Mouse (Mus musculus): ENCODE measurements around the gene Fbn1. TPM values are rescaled to one million over a fixed set of nuclear protein-coding genes. Genes with fewer than 3 reads are reported as not detected.

The Fbn1 gene
- polyA plus RNA-seq, 1 experiment from 2014 or later, result 3.6 TPM

- WGBS, result 84% methylated on average over 4 of the region's 4 CpGs
- no peak overlapping the region for H3K27ac ChIP-seq (replicated peaks)
- no peak for ATAC-seq (ENCODE audit: low read depth)
These were observed 103.2 kb downstream of the Fbn1 start for GRCm38 (mm10) chr2:125404509-125405105.

DNA sequence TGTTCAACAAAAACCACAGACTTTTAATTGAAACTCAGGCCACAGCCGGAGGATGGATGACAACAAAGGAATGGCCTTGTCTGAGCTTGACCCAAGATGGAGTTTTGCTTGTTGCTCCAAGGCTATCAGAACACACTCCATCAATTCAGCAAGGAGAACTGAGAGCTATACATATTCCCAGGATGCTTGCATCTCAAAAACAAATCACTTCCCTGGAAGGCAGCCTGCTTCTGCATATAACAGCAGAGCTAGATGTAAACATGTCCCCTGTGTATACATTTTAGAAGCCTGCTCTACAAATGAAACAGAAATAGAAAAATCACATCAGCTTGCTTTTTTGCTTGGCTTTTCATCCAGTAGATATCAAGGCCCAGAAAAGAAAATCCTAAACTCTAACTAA, 105.5 kb downstream of the Fbn1 start:
- Histone ChIP-seq H3K36me3 (no peaks in the 10 kb centered on the region), H3K9ac (no peak overlapping the region), H3K4me2 (no peak overlapping the region), H3K4me1 (replicated peaks) (no peaks in the 10 kb centered on the region), H3K27me3 (no peaks in the 10 kb centered on the region), H3K27ac (replicated peaks) (no peak overlapping the region), H3K4me3 (no peak overlapping the region), H3K9me3 (no peaks in the 10 kb centered on the region)
- 86% methylated on average over 1 of the region's 1 CpGs for WGBS
- no peak for ATAC-seq (ENCODE audit: low read depth)

More at GRCm38 (mm10) chr2:125404509-125405105, 103.2 kb downstream of the Fbn1 start:
- no peaks in the 10 kb centered on the region for H3K36me3 ChIP-seq
- H3K4me3 ChIP-seq, result no peak overlapping the region
- no peaks in the 10 kb centered on the region for H3K27me3 ChIP-seq
- no peaks in the 10 kb centered on the region for H3K9me3 ChIP-seq
- H3K4me1 ChIP-seq (replicated peaks), result no peaks in the 10 kb centered on the region
- H3K9ac ChIP-seq, result no peak overlapping the region
- no peak overlapping the region for H3K4me2 ChIP-seq

DNA sequence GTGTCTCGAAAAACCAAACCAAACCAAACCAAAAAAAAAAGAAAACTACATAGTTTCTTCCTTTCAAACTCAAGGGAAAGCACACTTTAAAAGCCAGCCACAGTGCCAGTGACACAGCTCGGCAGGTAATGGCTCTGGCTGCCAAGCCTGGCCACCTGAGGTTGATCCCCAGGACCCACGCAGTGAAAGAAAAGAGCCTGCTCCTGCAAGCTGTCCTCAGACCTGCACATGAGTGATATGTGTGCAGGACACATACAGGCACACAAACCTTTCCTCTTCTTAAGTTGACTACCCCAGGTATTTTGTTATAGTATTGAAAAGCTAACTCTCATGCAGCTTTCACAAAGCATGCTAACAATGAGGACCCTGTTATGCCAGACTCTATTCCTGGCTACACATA, 107.7 kb downstream of the Fbn1 start:
- no peak for ATAC-seq (ENCODE audit: low read depth)
- Histone ChIP-seq H3K4me3 (no peak overlapping the region), H3K36me3 (no peaks in the 10 kb centered on the region), H3K9me3 (no peaks in the 10 kb centered on the region), H3K9ac (no peak overlapping the region), H3K4me2 (no peak overlapping the region), H3K4me1 (replicated peaks) (no peaks in the 10 kb centered on the region), H3K27ac (replicated peaks) (no peak overlapping the region), H3K27me3 (no peaks in the 10 kb centered on the region)
- 85% methylated on average over 3 of the region's 3 CpGs for WGBS

DNA sequence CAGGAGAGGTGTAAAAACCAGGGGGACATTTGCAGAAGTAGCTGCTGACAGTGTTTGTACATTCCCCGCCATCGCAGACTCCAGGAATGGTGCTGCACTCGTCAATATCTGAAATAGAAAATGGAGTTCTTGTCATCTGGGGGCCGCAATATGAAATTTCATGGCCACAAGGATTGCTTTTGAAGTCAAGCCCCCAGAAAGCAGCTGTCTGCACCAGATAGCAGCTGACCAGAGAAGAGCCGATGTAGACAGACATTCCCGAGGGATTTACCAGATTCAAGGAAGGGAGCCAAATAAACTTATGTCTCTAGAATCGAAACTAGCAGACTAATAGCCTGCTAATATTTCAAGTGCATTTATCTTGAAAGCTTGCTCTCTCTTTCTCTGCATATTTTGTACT, 110.0 kb downstream of the Fbn1 start:
- Histone ChIP-seq H3K9me3 (no peaks in the 10 kb centered on the region), H3K36me3 (no peaks in the 10 kb centered on the region), H3K27me3 (no peaks in the 10 kb centered on the region), H3K4me2 (no peak overlapping the region), H3K27ac (replicated peaks) (no peak overlapping the region), H3K9ac (no peak overlapping the region), H3K4me3 (no peak overlapping the region), H3K4me1 (replicated peaks) (no peaks in the 10 kb centered on the region)
- 84% methylated on average over 7 of the region's 7 CpGs for WGBS
- no peak for ATAC-seq (ENCODE audit: low read depth)

DNA sequence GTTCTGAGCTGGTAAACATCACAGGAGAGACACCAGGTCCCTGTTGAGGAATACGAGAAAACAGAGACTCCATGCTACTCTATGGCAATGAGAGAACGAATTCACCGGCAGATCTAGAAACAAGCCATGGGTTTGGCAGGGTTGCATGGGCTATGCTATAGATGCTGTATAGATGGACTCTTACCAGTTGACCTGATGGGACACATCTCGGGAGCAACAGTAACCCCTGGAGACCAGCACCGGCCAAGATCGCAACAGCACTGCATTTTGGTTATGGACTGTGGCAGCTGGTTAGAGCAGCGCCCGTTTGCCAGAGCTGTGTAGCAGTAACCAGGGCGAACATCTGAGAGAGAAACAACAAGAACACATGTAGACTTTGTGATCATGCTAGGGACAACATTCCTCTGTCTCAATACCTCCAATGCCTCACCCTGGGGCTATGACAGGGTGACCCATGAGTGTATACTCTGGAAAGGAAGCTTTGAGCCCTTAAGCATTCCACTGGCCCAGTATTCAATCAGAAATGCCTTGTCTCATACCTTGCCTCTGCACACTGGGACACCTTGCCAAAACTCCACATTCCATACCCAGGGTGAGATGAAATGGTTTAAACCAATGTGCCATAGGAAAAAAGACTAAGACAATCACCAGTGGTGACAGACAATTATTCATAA, 113.2 kb downstream of the Fbn1 start:
- Histone ChIP-seq H3K36me3 (no peaks in the 10 kb centered on the region), H3K9me3 (no peaks in the 10 kb centered on the region), H3K4me1 (replicated peaks) (no peaks in the 10 kb centered on the region), H3K27me3 (no peaks in the 10 kb centered on the region), H3K9ac (no peak overlapping the region), H3K27ac (replicated peaks) (no peak overlapping the region), H3K4me3 (no peak overlapping the region), H3K4me2 (no peak overlapping the region)
- no peak for ATAC-seq (ENCODE audit: low read depth)
- WGBS, result 93% methylated on average over 9 of the region's 9 CpGs

GRCm38 (mm10) chr2:125391582-125391981, 116.2 kb downstream of the Fbn1 start:
- Histone ChIP-seq H3K9me3 (no peaks in the 10 kb centered on the region), H3K4me2 (no peak overlapping the region), H3K27me3 (no peaks in the 10 kb centered on the region), H3K9ac (no peak overlapping the region), H3K4me3 (no peak overlapping the region), H3K4me1 (replicated peaks) (no peaks in the 10 kb centered on the region), H3K27ac (replicated peaks) (no peak overlapping the region), H3K36me3 (peaks cover 5% of the 10 kb centered on the region; the same call in 1 of the 2 replicates)
- 90% methylated on average over 6 of the region's 6 CpGs for WGBS
- ATAC-seq (ENCODE audit: low read depth), result no peak

- ATAC-seq (ENCODE audit: low read depth), result no peak
- no peak overlapping the region for H3K4me2 ChIP-seq
- peaks cover 5% of the 10 kb centered on the region; the same call in 1 of the 2 replicates for H3K36me3 ChIP-seq
- no peak overlapping the region for H3K27ac ChIP-seq (replicated peaks)
- no peak overlapping the region for H3K4me3 ChIP-seq
- no peaks in the 10 kb centered on the region for H3K9me3 ChIP-seq
- WGBS, result 93% methylated on average over 10 of the region's 10 CpGs
- no peak overlapping the region for H3K9ac ChIP-seq
- H3K4me1 ChIP-seq (replicated peaks), result no peaks in the 10 kb centered on the region
- H3K27me3 ChIP-seq, result no peaks in the 10 kb centered on the region
These were observed 118.0 kb downstream of the Fbn1 start for GRCm38 (mm10) chr2:125389796-125390195.

DNA sequence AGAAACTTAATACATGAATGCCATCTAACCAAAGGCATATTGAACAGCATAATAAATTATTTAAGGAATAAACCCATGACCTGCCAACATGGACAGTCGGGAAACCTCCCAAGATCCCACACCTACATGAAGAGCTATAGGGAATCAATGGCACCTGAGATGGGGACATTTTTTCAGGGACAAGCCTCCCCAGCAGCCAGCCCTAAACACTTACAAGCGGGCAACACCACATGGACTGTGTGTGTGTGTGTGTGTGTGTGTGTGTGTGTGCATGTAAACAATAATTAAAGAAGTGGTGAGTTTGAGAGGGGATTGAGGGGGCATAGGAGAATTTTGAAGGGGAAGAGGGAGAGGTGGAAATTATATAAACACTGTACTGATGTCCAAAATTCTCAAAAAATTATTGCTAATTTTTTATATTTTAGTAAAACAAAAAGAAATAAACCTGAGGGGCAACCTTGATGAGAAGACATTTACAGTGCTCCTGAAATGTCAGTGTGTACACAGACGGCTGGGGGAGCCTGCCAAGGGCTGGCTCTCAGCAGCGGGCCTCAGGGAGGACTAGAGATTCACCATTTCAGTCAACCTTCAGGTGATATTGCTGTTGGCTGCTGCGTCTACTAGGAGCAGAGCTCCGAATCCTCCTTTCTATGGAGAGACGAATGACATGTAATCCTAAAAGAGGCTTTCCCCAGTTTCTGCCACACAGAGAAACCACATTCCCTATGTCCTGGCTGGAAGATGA, 121.4 kb downstream of the Fbn1 start:
- H3K4me1 ChIP-seq (replicated peaks), result no peaks in the 10 kb centered on the region
- no peak overlapping the region for H3K27ac ChIP-seq (replicated peaks)

GRCm38 (mm10) chr2:125384941-125385340, 122.9 kb downstream of the Fbn1 start:
- 65% methylated on average over 4 of the region's 4 CpGs for WGBS
- H3K27me3 ChIP-seq, result no peaks in the 10 kb centered on the region
- H3K4me1 ChIP-seq (replicated peaks), result no peaks in the 10 kb centered on the region
- H3K9ac ChIP-seq, result no peak overlapping the region
- no peaks in the 10 kb centered on the region for H3K9me3 ChIP-seq
- H3K4me2 ChIP-seq, result no peak overlapping the region
- no peak overlapping the region for H3K4me3 ChIP-seq
- H3K27ac ChIP-seq (replicated peaks), result no peak overlapping the region
- ATAC-seq (ENCODE audit: low read depth), result no peak
- peaks cover 5% of the 10 kb centered on the region; the same call in 1 of the 2 replicates for H3K36me3 ChIP-seq

More for the DNA sequence above, 121.4 kb downstream of the Fbn1 start:
- no peak overlapping the region for H3K4me3 ChIP-seq
- no peak overlapping the region for H3K4me2 ChIP-seq
- H3K9me3 ChIP-seq, result no peaks in the 10 kb centered on the region
- H3K27me3 ChIP-seq, result no peaks in the 10 kb centered on the region
- no peak for ATAC-seq (ENCODE audit: low read depth)
- no peak overlapping the region for H3K9ac ChIP-seq
- 85% methylated on average over 7 of the region's 7 CpGs for WGBS
- peaks cover 5% of the 10 kb centered on the region; the same call in 1 of the 2 replicates for H3K36me3 ChIP-seq

DNA sequence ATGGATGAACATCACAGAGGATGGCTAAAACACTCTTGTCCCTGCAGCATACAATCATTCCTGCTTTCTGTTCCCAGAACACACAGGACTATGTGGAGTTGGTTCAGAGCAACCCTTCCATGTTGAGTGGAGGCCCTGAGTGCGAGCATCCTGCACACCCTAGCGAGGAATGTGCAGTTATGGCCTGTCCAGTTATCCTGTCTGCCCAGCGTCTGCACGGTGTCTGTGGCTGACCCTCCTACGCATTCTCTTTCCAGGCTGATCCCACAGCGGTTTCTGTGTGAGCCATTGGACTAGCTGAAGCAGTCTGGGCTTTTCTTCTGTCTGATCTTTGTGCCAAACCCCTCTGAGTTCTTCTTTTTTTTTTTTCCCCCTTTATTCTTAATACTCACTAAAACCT, 123.4 kb downstream of the Fbn1 start:
- peaks cover 5% of the 10 kb centered on the region; the same call in 1 of the 2 replicates for H3K36me3 ChIP-seq
- H3K27me3 ChIP-seq, result no peaks in the 10 kb centered on the region
- H3K9ac ChIP-seq, result no peak overlapping the region
- H3K4me1 ChIP-seq (replicated peaks), result no peaks in the 10 kb centered on the region
- 92% methylated on average over 6 of the region's 6 CpGs for WGBS
- H3K4me3 ChIP-seq, result no peak overlapping the region
- no peak overlapping the region for H3K4me2 ChIP-seq
- ATAC-seq (ENCODE audit: low read depth), result no peak
- H3K9me3 ChIP-seq, result no peaks in the 10 kb centered on the region
- no peak overlapping the region for H3K27ac ChIP-seq (replicated peaks)

- Histone ChIP-seq H3K9me3 (no peaks in the 10 kb centered on the region), H3K4me2 (no peak overlapping the region), H3K27ac (replicated peaks) (no peak overlapping the region), H3K36me3 (no peaks in the 10 kb centered on the region), H3K27me3 (no peaks in the 10 kb centered on the region), H3K4me1 (replicated peaks) (no peaks in the 10 kb centered on the region), H3K9ac (no peak overlapping the region), H3K4me3 (no peak overlapping the region)
- no peak for ATAC-seq (ENCODE audit: low read depth)
- 90% methylated on average over 7 of the region's 7 CpGs for WGBS
These were observed 124.5 kb downstream of the Fbn1 start for GRCm38 (mm10) chr2:125383273-125383641.

DNA sequence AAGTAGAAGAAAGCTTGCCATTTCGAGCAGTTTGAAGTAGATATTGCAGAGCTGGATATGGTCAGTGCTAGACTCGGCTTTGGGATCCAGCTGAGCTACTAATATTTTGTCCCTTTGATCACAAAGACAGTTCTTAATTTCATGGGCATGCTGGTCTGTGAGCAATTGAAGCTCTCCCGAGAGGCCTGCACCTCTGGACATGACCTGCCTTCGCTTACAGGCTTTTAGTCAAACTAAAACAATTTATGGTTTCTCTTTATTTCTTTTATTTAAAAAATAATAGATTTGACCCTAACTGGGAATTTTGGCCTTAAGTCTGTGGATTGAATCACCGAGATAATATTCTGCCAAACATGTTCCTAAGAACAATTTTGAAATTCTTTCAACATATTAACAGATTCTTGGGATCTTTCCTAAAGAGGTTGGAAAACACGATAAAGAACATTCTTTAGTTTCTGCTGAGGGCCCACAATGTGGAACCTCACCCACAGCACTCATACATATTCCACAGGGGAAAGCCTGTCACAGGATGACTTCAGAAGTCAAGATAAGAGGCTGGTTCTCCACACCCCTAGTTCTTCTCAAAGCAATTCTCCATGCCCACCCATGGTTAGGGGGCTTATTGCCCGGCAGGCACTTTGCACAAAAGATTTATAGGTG, 125.0 kb downstream of the Fbn1 start:
- Histone ChIP-seq H3K4me1 (replicated peaks) (no peaks in the 10 kb centered on the region), H3K27ac (replicated peaks) (no peak overlapping the region), H3K27me3 (no peaks in the 10 kb centered on the region), H3K9me3 (no peaks in the 10 kb centered on the region), H3K36me3 (no peaks in the 10 kb centered on the region), H3K9ac (no peak overlapping the region), H3K4me2 (no peak overlapping the region), H3K4me3 (no peak overlapping the region)
- ATAC-seq (ENCODE audit: low read depth), result no peak
- 75% methylated on average over 7 of the region's 7 CpGs for WGBS

All from neural tube, embryonic 13.5 days (tissue).